Mouse (Mus musculus) layer of hippocampus, adult 18-20 months (tissue): ENCODE measurements around the gene Sprr1a. TPM values are rescaled to one million over a fixed set of nuclear protein-coding genes. Genes with fewer than 3 reads are reported as not detected.
"Not testable (repeated sequence)": the region's sequence is repeated elsewhere in the genome, so short reads cannot be mapped to it uniquely, and the experiment has no call there.

Experiments used
- DNase-seq, 2 experiments: peaks; one replicate each; pipeline ENCODE4 v3.0.0; 2022; ENCODE audit warnings: low spot score in 2 of 2
- long read RNA-seq: library from polyadenylated mRNA; stranded (forward); transcript quantifications from one replicate; pipeline ENCODE4 v2.0.0, GENCODE M21; 2021
- total RNA-seq, 2 experiments: library from RNA; stranded (reverse); gene quantifications; 2 replicates each; pipeline ENCODE4 v1.2.3; 2021

Sprr1a gene
- not detected for total RNA-seq
- long read RNA-seq, result 0 reads

GRCm38 (mm10) chr3:92485863-92486262 is at the start of gene Sprr1a:
TSS of gene Sprr1a (minus strand) at chr3:92485895.
- DNase-seq, result no peak

GRCm38 (mm10) chr3:92534411-92534810 is 48.7 kb upstream of the Sprr1a start, which contains the start of gene 2310046K23Rik:
TSS of gene 2310046K23Rik (minus strand) at chr3:92534511.
- no peak for DNase-seq

- peak in 1 of 2 experiments; percentile 46 for DNase-seq
Measured at GRCm38 (mm10) chr3:92512325-92512724, 26.6 kb upstream of the Sprr1a start.

GRCm38 (mm10) chr3:92510786-92511185 is 25.1 kb upstream of the Sprr1a start:
- peak in 1 of 2 experiments; percentile 37 for DNase-seq

- no peak for DNase-seq
Measured at GRCm38 (mm10) chr3:92508185-92508584, 22.5 kb upstream of the Sprr1a start.

GRCm38 (mm10) chr3:92503528-92503927 is 17.8 kb upstream of the Sprr1a start:
- DNase-seq, result peak in 1 of 2 experiments; percentile 28

GRCm38 (mm10) chr3:92500393-92500792 is 14.7 kb upstream of the Sprr1a start, which contains the start of gene Sprr4:
TSS of gene Sprr4 (minus strand) at chr3:92500493.
- no peak for DNase-seq

GRCm38 (mm10) chr3:92490262-92490661 is 4.6 kb upstream of the Sprr1a start:
- DNase-seq, result not testable (repeated sequence)

GRCm38 (mm10) chr3:92486307-92486706 is 612 bp upstream of the Sprr1a start:
- DNase-seq, result no peak

GRCm38 (mm10) chr3:92481249-92481648 is 4.4 kb downstream of the Sprr1a start:
- not testable (repeated sequence) for DNase-seq

GRCm38 (mm10) chr3:92470111-92470510 is 15.6 kb downstream of the Sprr1a start:
- DNase-seq, result no peak

GRCm38 (mm10) chr3:92467424-92467823 is 18.3 kb downstream of the Sprr1a start:
- DNase-seq, result no peak

GRCm38 (mm10) chr3:92466576-92466975 is 19.1 kb downstream of the Sprr1a start:
- DNase-seq, result no peak

GRCm38 (mm10) chr3:92458620-92459019 is 27.1 kb downstream of the Sprr1a start, which contains the start of gene Sprr3:
TSS of gene Sprr3 (minus strand) at chr3:92458720.
- DNase-seq, result no peak

- no peak for DNase-seq
Measured at GRCm38 (mm10) chr3:92455151-92455550, 30.5 kb downstream of the Sprr1a start.

GRCm38 (mm10) chr3:92440177-92440576 is 45.5 kb downstream of the Sprr1a start:
- no peak for DNase-seq

- DNase-seq, result no peak
Measured at GRCm38 (mm10) chr3:92438689-92439088, 47.0 kb downstream of the Sprr1a start, which contains the start of gene Sprr1b. TSS of gene Sprr1b (minus strand) at chr3:92438789.

Other genes starting within 250 kb of the Sprr1a start
- gene Sprr2a3, start 200.5 kb downstream of the Sprr1a start, total RNA-seq, result not detected
- not detected for gene Sprr2b, start 169.3 kb downstream of the Sprr1a start, total RNA-seq
- gene Sprr2d, start 146.8 kb downstream of the Sprr1a start, total RNA-seq, result not detected
- not detected for gene Sprr2e, start 133.8 kb downstream of the Sprr1a start, total RNA-seq
- gene Sprr2f, start 120.7 kb downstream of the Sprr1a start, total RNA-seq, result not detected
- gene Sprr2h, start 100.2 kb downstream of the Sprr1a start, total RNA-seq, result not detected
- not detected for gene Sprr2i, start 77.9 kb downstream of the Sprr1a start, total RNA-seq
- gene Sprr2j-ps, start 67.8 kb downstream of the Sprr1a start, total RNA-seq, result not detected
- gene Gm9774, start 56.5 kb downstream of the Sprr1a start, total RNA-seq, result 1 to 10 TPM in 1 of 2 experiments, under 1 TPM in 1; 0.89 to 3.5 TPM
- gene Sprr2k, start 53.3 kb downstream of the Sprr1a start, total RNA-seq, result not detected
- not detected for gene Sprr1b, start 47.1 kb downstream of the Sprr1a start, total RNA-seq
- not detected for gene Sprr3, start 27.2 kb downstream of the Sprr1a start, total RNA-seq
- not detected for gene Sprr4, start 14.6 kb upstream of the Sprr1a start, total RNA-seq
- gene 2310046K23Rik, start 48.6 kb upstream of the Sprr1a start, total RNA-seq, result not detected
- not detected for gene Ivl, start 87.8 kb upstream of the Sprr1a start, total RNA-seq
- not detected for gene Smcp, start 103.1 kb upstream of the Sprr1a start, total RNA-seq
- not detected for gene 2210017I01Rik, start 121.6 kb upstream of the Sprr1a start, total RNA-seq
- not detected for gene Lce6a, start 135.8 kb upstream of the Sprr1a start, total RNA-seq
- not detected for gene Lce1a1, start 162.4 kb upstream of the Sprr1a start, total RNA-seq
- gene Lce1b, start 171.0 kb upstream of the Sprr1a start, total RNA-seq, result not detected
- not detected for gene Lce1a2, start 184.4 kb upstream of the Sprr1a start, total RNA-seq
- not detected for gene Lce1c, start 193.4 kb upstream of the Sprr1a start, total RNA-seq
- not detected for gene Lce1d, start 201.3 kb upstream of the Sprr1a start, total RNA-seq
- gene Lce1e, start 223.2 kb upstream of the Sprr1a start, total RNA-seq, result not detected
- not detected for gene Lce1f, start 234.5 kb upstream of the Sprr1a start, total RNA-seq